Comparison of ENCODE assay signal across 18 mouse cellular contexts in the genomic region with DNA sequence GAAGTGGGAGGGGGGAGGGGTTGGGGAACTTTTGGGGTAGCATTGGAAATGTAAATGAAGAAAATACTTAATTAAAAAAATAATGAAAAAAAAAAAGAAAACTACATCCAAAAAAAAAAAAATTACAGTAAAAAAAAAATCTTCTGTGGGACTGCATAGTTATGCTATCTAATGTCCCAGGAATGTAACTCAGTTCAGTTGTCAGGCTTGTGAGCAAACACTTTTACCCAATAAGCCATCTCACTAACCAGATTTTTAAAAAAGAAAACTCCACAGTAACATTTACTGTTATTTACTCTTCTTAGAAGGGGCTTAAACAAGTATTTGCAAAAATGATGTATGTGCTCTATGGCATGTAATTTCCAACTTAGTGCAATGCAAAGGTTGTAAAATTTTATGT.
"Had no signal": no experiment of that assay in that cellular context is flagged by ENCODE, and none has a peak within 500 bp of the region (broad histone marks: within the 10 kb centered on the region; RNA-seq: fewer than 3 reads in every experiment).

No protein-coding gene starts in this region.

- H3K9me3 ChIP-seq: midbrain, embryonic 10.5 days; midbrain, embryonic 12.5 days; neural tube, embryonic 13.5 days; neural tube, embryonic 15.5 days had no signal

- H3K4me3 ChIP-seq: midbrain, embryonic 10.5 days; midbrain, embryonic 12.5 days; myocyte; neural tube, embryonic 13.5 days; neural tube, embryonic 15.5 days had no signal

- H3K9ac ChIP-seq: midbrain, embryonic 12.5 days; neural tube, embryonic 13.5 days; neural tube, embryonic 15.5 days had no signal

- H3K36me3 ChIP-seq: midbrain, embryonic 10.5 days; midbrain, embryonic 12.5 days; neural tube, embryonic 13.5 days; neural tube, embryonic 15.5 days had no signal

- H3K4me2 ChIP-seq: midbrain, embryonic 12.5 days; neural tube, embryonic 13.5 days; neural tube, embryonic 15.5 days had no signal

- H3K27me3 ChIP-seq: midbrain, embryonic 12.5 days; neural tube, embryonic 13.5 days; neural tube, embryonic 15.5 days had no signal

- DNase-seq: lung, adult 18-20 months; lung, postnatal 14 days; lung, postnatal 4 days; midbrain, embryonic 14.5 days; retina, postnatal 1 day; right cerebral cortex, adult 18-20 months; right cerebral cortex, postnatal 25 days; right cerebral cortex, postnatal 4 days; spleen, adult 18-20 months; thymus, adult 18-20 months; thymus, postnatal 25 days; thymus, postnatal 4 days had no signal

- ATAC-seq: midbrain, embryonic 16.5 days had no signal

- H3K4me1 ChIP-seq: midbrain, embryonic 10.5 days; midbrain, embryonic 12.5 days; neural tube, embryonic 13.5 days; neural tube, embryonic 15.5 days had no signal

- H3K27ac ChIP-seq: midbrain, embryonic 10.5 days; midbrain, embryonic 12.5 days; neural tube, embryonic 13.5 days; neural tube, embryonic 15.5 days had no signal
